Mouse (Mus musculus) embryonic facial prominence, embryonic 10.5 days (tissue): ENCODE data around the gene Grk3. TPM values are rescaled to one million over a fixed set of nuclear protein-coding genes. Genes with fewer than 3 reads are reported as not detected.

ENCODE experiments used
- DNase-seq: peaks from one replicate; pipeline ENCODE4 v3.0.0-alpha.2; 2017; ENCODE audit warnings: low spot score
- H3K27ac ChIP-seq: fragments of 300-500 bp; sonication (generic); replicated peaks from 2 replicates; pipeline ENCODE4 v1.5.1; 2016; ENCODE audit warnings: mild to moderate bottlenecking
- H3K27me3 ChIP-seq: fragments of 300-500 bp; sonication (generic); replicated peaks from 2 replicates; pipeline ENCODE4 v1.6.1; 2016; ENCODE audit warnings: low read depth, mild to moderate bottlenecking; ENCODE audit not compliant: poor library complexity, severe bottlenecking
- H3K36me3 ChIP-seq: fragments of 300-500 bp; sonication (generic); replicated peaks from 2 replicates; pipeline ENCODE4 v1.6.1; 2016; ENCODE audit warnings: mild to moderate bottlenecking, moderate library complexity
- H3K4me1 ChIP-seq: fragments of 300-500 bp; sonication (generic); 2 replicates; pipeline ENCODE4 v1.6.1; 2016
- H3K4me3 ChIP-seq: fragments of 300-500 bp; sonication (generic); 2 replicates; pipeline ENCODE4 v1.5.1; 2016; ENCODE audit warnings: mild to moderate bottlenecking, moderate library complexity
- H3K9me3 ChIP-seq: fragments of 300-500 bp; sonication (generic); 2 replicates; pipeline ENCODE4 v1.6.1; 2016; ENCODE audit warnings: mild to moderate bottlenecking
- WGBS: fragments of 180-500 bp; shearing (Covaris S2); methylation state at CpG from one replicate; pipeline ENCODE4 v1.1.7; 2016; 5-methylcytosine and 5-hydroxymethylcytosine counted together
- polyA plus RNA-seq: library from polyadenylated mRNA; unstranded; fragments of >200 nt; fragmentation: Nextera tagmentation; extraction: Ambion mirVana; gene quantifications from 2 replicates; pipeline ENCODE4 v1.2.1, GENCODE M21; 2016

Gene Grk3
- polyA plus RNA-seq, 1 experiment from 2014 or later = 5.9 TPM

- DNase-seq = no peak
- Histone ChIP-seq H3K4me3 (no peak overlapping the region), H3K27ac (no peak overlapping the region), H3K27me3 (no peaks in the 10 kb centered on the region), H3K36me3 (no peaks in the 10 kb centered on the region), H3K9me3 (no peaks in the 10 kb centered on the region), H3K4me1 (peaks cover 12% of the 10 kb centered on the region)
- WGBS = 81% methylated on average over 3 of the region's 3 CpGs
Observed at GRCm38 (mm10) chr5:113030082-113030481, 14.5 kb upstream of the Grk3 start.

- no peak overlapping the region for H3K4me3 ChIP-seq
- H3K27me3 ChIP-seq = no peaks in the 10 kb centered on the region
- no peaks in the 10 kb centered on the region for H3K9me3 ChIP-seq
- no peak for DNase-seq
- H3K4me1 ChIP-seq = peaks cover 28% of the 10 kb centered on the region
- WGBS = 85% methylated on average over 5 of the region's 5 CpGs
- H3K36me3 ChIP-seq = no peaks in the 10 kb centered on the region
- no peak overlapping the region for H3K27ac ChIP-seq
Observed at GRCm38 (mm10) chr5:113026706-113027105, 11.1 kb upstream of the Grk3 start.

GRCm38 (mm10) chr5:113024154-113024764 lies 8.7 kb upstream of the Grk3 start:
- Histone ChIP-seq H3K36me3 (no peaks in the 10 kb centered on the region), H3K9me3 (no peaks in the 10 kb centered on the region), H3K4me1 (peaks cover 28% of the 10 kb centered on the region), H3K27ac (peak overlapping the region; percentile 52), H3K27me3 (no peaks in the 10 kb centered on the region), H3K4me3 (peak overlapping the region; percentile 19; the same call in 1 of the 2 replicates)
- 45% methylated on average over 18 of the region's 18 CpGs for WGBS
- DNase-seq = peak; percentile 42

- 70% methylated on average over 8 of the region's 8 CpGs for WGBS
- no peaks in the 10 kb centered on the region for H3K9me3 ChIP-seq
- H3K4me3 ChIP-seq = no peak overlapping the region
- peaks cover 32% of the 10 kb centered on the region for H3K27me3 ChIP-seq
- no peaks in the 10 kb centered on the region for H3K36me3 ChIP-seq
- H3K27ac ChIP-seq = no peak overlapping the region
- no peak for DNase-seq
- H3K4me1 ChIP-seq = peaks cover 29% of the 10 kb centered on the region
Observed at GRCm38 (mm10) chr5:113018190-113018589, 2.6 kb upstream of the Grk3 start.

- Histone ChIP-seq H3K4me1 (peaks cover 28% of the 10 kb centered on the region), H3K9me3 (no peaks in the 10 kb centered on the region), H3K27ac (no peak overlapping the region), H3K4me3 (no peak overlapping the region), H3K36me3 (no peaks in the 10 kb centered on the region), H3K27me3 (peaks cover 38% of the 10 kb centered on the region)
- DNase-seq = no peak
- WGBS = 98% methylated on average over 1 of the region's 1 CpGs
Observed at GRCm38 (mm10) chr5:113017004-113017403, 1.4 kb upstream of the Grk3 start.

- Histone ChIP-seq H3K27ac (peak overlapping the region; percentile 83), H3K4me3 (peak overlapping the region; percentile 74), H3K4me1 (peaks cover 28% of the 10 kb centered on the region), H3K36me3 (no peaks in the 10 kb centered on the region), H3K9me3 (no peaks in the 10 kb centered on the region), H3K27me3 (peaks cover 38% of the 10 kb centered on the region)
- 3% methylated on average over 14 of the region's 14 CpGs for WGBS
- no peak for DNase-seq
Observed at GRCm38 (mm10) chr5:113014808-113015235, 769 bp downstream of the Grk3 start.

GRCm38 (mm10) chr5:113014111-113014807 lies 1.3 kb downstream of the Grk3 start:
- Histone ChIP-seq H3K27ac (no peak overlapping the region), H3K4me3 (peak overlapping the region; percentile 74), H3K27me3 (peaks cover 38% of the 10 kb centered on the region), H3K9me3 (no peaks in the 10 kb centered on the region), H3K36me3 (no peaks in the 10 kb centered on the region), H3K4me1 (peaks cover 28% of the 10 kb centered on the region)
- peak; percentile 14 for DNase-seq
- whole genome bisulfite sequencing = 64% methylated on average over 16 of the region's 16 CpGs

GRCm38 (mm10) chr5:113011926-113012325 lies 3.7 kb downstream of the Grk3 start:
- DNase-seq = no peak
- Histone ChIP-seq H3K4me1 (peaks cover 29% of the 10 kb centered on the region), H3K27ac (no peak overlapping the region), H3K36me3 (no peaks in the 10 kb centered on the region), H3K4me3 (no peak overlapping the region), H3K27me3 (peaks cover 38% of the 10 kb centered on the region), H3K9me3 (no peaks in the 10 kb centered on the region)
- WGBS = 88% methylated on average over 10 of the region's 10 CpGs

- Histone ChIP-seq H3K9me3 (no peaks in the 10 kb centered on the region), H3K4me3 (no peak overlapping the region), H3K27me3 (peaks cover 17% of the 10 kb centered on the region), H3K36me3 (no peaks in the 10 kb centered on the region), H3K27ac (no peak overlapping the region), H3K4me1 (peaks cover 10% of the 10 kb centered on the region)
- WGBS = 89% methylated on average over 8 of the region's 8 CpGs
- no peak for DNase-seq
Observed at GRCm38 (mm10) chr5:113009183-113009820, 6.3 kb downstream of the Grk3 start.

- no peak for DNase-seq
- H3K4me3 ChIP-seq = no peak overlapping the region
- 87% methylated on average over 2 of the region's 2 CpGs for WGBS
Observed at GRCm38 (mm10) chr5:113008496-113008895, 7.1 kb downstream of the Grk3 start.

GRCm38 (mm10) chr5:113006997-113007396 lies 8.6 kb downstream of the Grk3 start:
- WGBS = 91% methylated on average over 7 of the region's 7 CpGs
- H3K36me3 ChIP-seq = no peaks in the 10 kb centered on the region
- DNase-seq = no peak

More at GRCm38 (mm10) chr5:113008496-113008895, 7.1 kb downstream of the Grk3 start:
- peaks cover 7% of the 10 kb centered on the region; the same call in 1 of the 2 replicates for H3K4me1 ChIP-seq
- H3K36me3 ChIP-seq = no peaks in the 10 kb centered on the region
- peaks cover 9% of the 10 kb centered on the region; the same call in 1 of the 2 replicates for H3K27me3 ChIP-seq
- no peak overlapping the region for H3K27ac ChIP-seq
- H3K9me3 ChIP-seq = no peaks in the 10 kb centered on the region

GRCm38 (mm10) chr5:113005941-113006391 lies 9.6 kb downstream of the Grk3 start:
- H3K9me3 ChIP-seq = no peaks in the 10 kb centered on the region
- WGBS = 88% methylated on average over 7 of the region's 7 CpGs

More at GRCm38 (mm10) chr5:113006997-113007396, 8.6 kb downstream of the Grk3 start:
- H3K4me1 ChIP-seq = 0 out of 2 replicates have a peak, but pooled peaks cover 9% of the 10 kb centered on the region
- H3K9me3 ChIP-seq = no peaks in the 10 kb centered on the region
- no peak overlapping the region for H3K4me3 ChIP-seq
- no peaks in the 10 kb centered on the region for H3K27me3 ChIP-seq
- no peak overlapping the region for H3K27ac ChIP-seq

More at GRCm38 (mm10) chr5:113005941-113006391, 9.6 kb downstream of the Grk3 start:
- Histone ChIP-seq H3K4me1 (0 out of 2 replicates have a peak, but pooled peaks cover 9% of the 10 kb centered on the region), H3K4me3 (no peak overlapping the region), H3K36me3 (no peaks in the 10 kb centered on the region), H3K27ac (no peak overlapping the region), H3K27me3 (no peaks in the 10 kb centered on the region)
- DNase-seq = no peak
